Mouse (Mus musculus): Measurements from ENCODE around the gene Ube2o. TPM values are rescaled to one million over a fixed set of nuclear protein-coding genes. Genes with fewer than 3 reads are reported as not detected.
"Not testable (repeated sequence)": the region's sequence is repeated elsewhere in the genome, so short reads cannot be mapped to it uniquely, and the experiment has no call there.

Gene Ube2o
- polyA plus RNA-seq, 1 experiment from 2014 or later = 15.4 TPM

GRCm38 (mm10) chr11:116617641-116618040 is 36.4 kb upstream of the Ube2o start:
- H3K4me3 ChIP-seq (ENCODE audit: low read depth, low read length) = no peak overlapping the region
- no peaks in the 10 kb centered on the region for H3K9me3 ChIP-seq (ENCODE audit: control insufficient read depth, low read length)
- ATAC-seq (ENCODE audit: low read depth) (no peak), DNase-seq (ENCODE audit: low spot score) (peak; percentile 19)
- WGBS = 87% methylated on average over 7 of the region's 7 CpGs
- H3K27me3 ChIP-seq (replicated peaks; ENCODE audit: control insufficient read depth, insufficient read depth, low read length) = no peaks in the 10 kb centered on the region
- no peak overlapping the region for H3K27ac ChIP-seq (replicated peaks; ENCODE audit: low read depth, low read length)
- H3K36me3 ChIP-seq (ENCODE audit: control insufficient read depth, insufficient read depth, low read length) = no peaks in the 10 kb centered on the region
- no peak overlapping the region for H3K4me2 ChIP-seq (ENCODE audit: low read depth, low read length)
- no peak overlapping the region for H3K9ac ChIP-seq (ENCODE audit: low read depth, low read length)
- peaks cover 14% of the 10 kb centered on the region for H3K4me1 ChIP-seq (ENCODE audit: control insufficient read depth, insufficient read depth, low read length)

- Histone ChIP-seq H3K4me1 (ENCODE audit: control insufficient read depth, insufficient read depth, low read length) (peaks cover 11% of the 10 kb centered on the region), H3K9me3 (ENCODE audit: control insufficient read depth, low read length) (no peaks in the 10 kb centered on the region), H3K9ac (ENCODE audit: low read depth, low read length) (no peak overlapping the region), H3K4me2 (ENCODE audit: low read depth, low read length) (no peak overlapping the region), H3K36me3 (ENCODE audit: control insufficient read depth, insufficient read depth, low read length) (no peaks in the 10 kb centered on the region), H3K27me3 (replicated peaks; ENCODE audit: control insufficient read depth, insufficient read depth, low read length) (no peaks in the 10 kb centered on the region), H3K4me3 (ENCODE audit: low read depth, low read length) (no peak overlapping the region), H3K27ac (replicated peaks; ENCODE audit: low read depth, low read length) (peak overlapping the region; percentile 4; the same call in 1 of the 2 replicates)
- no peak for DNase-seq (ENCODE audit: low spot score)
- 68% methylated on average over 10 of the region's 10 CpGs for WGBS
- ATAC-seq (ENCODE audit: low read depth) = no peak
Measured at GRCm38 (mm10) chr11:116616438-116617118, 35.3 kb upstream of the Ube2o start.

- DNase-seq (ENCODE audit: low spot score) (peak; percentile 45), ATAC-seq (ENCODE audit: low read depth) (no peak)
- peak overlapping the region; percentile 4 for H3K27ac ChIP-seq (replicated peaks; ENCODE audit: low read depth, low read length)
- no peaks in the 10 kb centered on the region for H3K27me3 ChIP-seq (replicated peaks; ENCODE audit: control insufficient read depth, insufficient read depth, low read length)
- 58% methylated on average over 12 of the region's 15 CpGs for WGBS
- no peak overlapping the region for H3K9ac ChIP-seq (ENCODE audit: low read depth, low read length)
- no peak overlapping the region for H3K4me3 ChIP-seq (ENCODE audit: low read depth, low read length)
- H3K4me2 ChIP-seq (ENCODE audit: low read depth, low read length) = no peak overlapping the region
- peaks cover 4% of the 10 kb centered on the region; the same call in 1 of the 2 replicates for H3K4me1 ChIP-seq (ENCODE audit: control insufficient read depth, insufficient read depth, low read length)
- no peaks in the 10 kb centered on the region for H3K9me3 ChIP-seq (ENCODE audit: control insufficient read depth, low read length)
- no peaks in the 10 kb centered on the region for H3K36me3 ChIP-seq (ENCODE audit: control insufficient read depth, insufficient read depth, low read length)
Measured at GRCm38 (mm10) chr11:116615735-116616437, 34.6 kb upstream of the Ube2o start.

GRCm38 (mm10) chr11:116613234-116613633 is 32.0 kb upstream of the Ube2o start:
- ATAC-seq (ENCODE audit: low read depth) (no peak), DNase-seq (ENCODE audit: low spot score) (no peak)
- Histone ChIP-seq H3K36me3 (ENCODE audit: control insufficient read depth, insufficient read depth, low read length) (no peaks in the 10 kb centered on the region), H3K9ac (ENCODE audit: low read depth, low read length) (no peak overlapping the region), H3K4me3 (ENCODE audit: low read depth, low read length) (no peak overlapping the region), H3K9me3 (ENCODE audit: control insufficient read depth, low read length) (no peaks in the 10 kb centered on the region), H3K4me1 (ENCODE audit: control insufficient read depth, insufficient read depth, low read length) (no peaks in the 10 kb centered on the region), H3K27me3 (replicated peaks; ENCODE audit: control insufficient read depth, insufficient read depth, low read length) (no peaks in the 10 kb centered on the region), H3K4me2 (ENCODE audit: low read depth, low read length) (no peak overlapping the region), H3K27ac (replicated peaks; ENCODE audit: low read depth, low read length) (no peak overlapping the region)
- 88% methylated on average over 6 of the region's 6 CpGs for WGBS

GRCm38 (mm10) chr11:116612554-116612953 is 31.3 kb upstream of the Ube2o start:
- Histone ChIP-seq H3K9me3 (ENCODE audit: control insufficient read depth, low read length) (no peaks in the 10 kb centered on the region), H3K4me2 (ENCODE audit: low read depth, low read length) (no peak overlapping the region), H3K27ac (replicated peaks; ENCODE audit: low read depth, low read length) (no peak overlapping the region), H3K4me1 (ENCODE audit: control insufficient read depth, insufficient read depth, low read length) (no peaks in the 10 kb centered on the region), H3K4me3 (ENCODE audit: low read depth, low read length) (no peak overlapping the region), H3K36me3 (ENCODE audit: control insufficient read depth, insufficient read depth, low read length) (no peaks in the 10 kb centered on the region), H3K9ac (ENCODE audit: low read depth, low read length) (no peak overlapping the region), H3K27me3 (replicated peaks; ENCODE audit: control insufficient read depth, insufficient read depth, low read length) (no peaks in the 10 kb centered on the region)
- DNase-seq (ENCODE audit: low spot score) = no peak
- 91% methylated on average over 1 of the region's 1 CpGs for WGBS
- no peak for ATAC-seq (ENCODE audit: low read depth)

- no peak overlapping the region for H3K4me3 ChIP-seq (ENCODE audit: low read depth, low read length)
- H3K9ac ChIP-seq (ENCODE audit: low read depth, low read length) = no peak overlapping the region
- no peak for ATAC-seq (ENCODE audit: low read depth)
- no peaks in the 10 kb centered on the region for H3K4me1 ChIP-seq (ENCODE audit: control insufficient read depth, insufficient read depth, low read length)
- H3K27me3 ChIP-seq (replicated peaks; ENCODE audit: control insufficient read depth, insufficient read depth, low read length) = no peaks in the 10 kb centered on the region
- no peak overlapping the region for H3K4me2 ChIP-seq (ENCODE audit: low read depth, low read length)
- no peaks in the 10 kb centered on the region for H3K36me3 ChIP-seq (ENCODE audit: control insufficient read depth, insufficient read depth, low read length)
- no peak for DNase-seq (ENCODE audit: low spot score)
- no peaks in the 10 kb centered on the region for H3K9me3 ChIP-seq (ENCODE audit: control insufficient read depth, low read length)
- 85% methylated on average over 9 of the region's 9 CpGs for WGBS
- no peak overlapping the region for H3K27ac ChIP-seq (replicated peaks; ENCODE audit: low read depth, low read length)
Measured at GRCm38 (mm10) chr11:116611883-116612282, 30.6 kb upstream of the Ube2o start.

- not testable (repeated sequence) for DNase-seq (ENCODE audit: low spot score); H3K4me3 ChIP-seq (ENCODE audit: low read depth, low read length); H3K9ac ChIP-seq (ENCODE audit: low read depth, low read length); H3K27me3 ChIP-seq (replicated peaks; ENCODE audit: control insufficient read depth, insufficient read depth, low read length); H3K36me3 ChIP-seq (ENCODE audit: control insufficient read depth, insufficient read depth, low read length); H3K4me2 ChIP-seq (ENCODE audit: low read depth, low read length); H3K4me1 ChIP-seq (ENCODE audit: control insufficient read depth, insufficient read depth, low read length); H3K9me3 ChIP-seq (ENCODE audit: control insufficient read depth, low read length); H3K27ac ChIP-seq (replicated peaks; ENCODE audit: low read depth, low read length); ATAC-seq (ENCODE audit: low read depth)
- WGBS = 85% methylated on average over 9 of the region's 9 CpGs
Measured at GRCm38 (mm10) chr11:116611168-116611567, 29.9 kb upstream of the Ube2o start.

GRCm38 (mm10) chr11:116609965-116610630 is 28.9 kb upstream of the Ube2o start:
- 84% methylated on average over 12 of the region's 15 CpGs for WGBS
- H3K9me3 ChIP-seq (ENCODE audit: control insufficient read depth, low read length) = no peaks in the 10 kb centered on the region
- ATAC-seq (ENCODE audit: low read depth) = no peak
- DNase-seq (ENCODE audit: low spot score) = no peak
- no peaks in the 10 kb centered on the region for H3K27me3 ChIP-seq (replicated peaks; ENCODE audit: control insufficient read depth, insufficient read depth, low read length)
- no peak overlapping the region for H3K27ac ChIP-seq (replicated peaks; ENCODE audit: low read depth, low read length)
- no peak overlapping the region for H3K9ac ChIP-seq (ENCODE audit: low read depth, low read length)
- no peak overlapping the region for H3K4me2 ChIP-seq (ENCODE audit: low read depth, low read length)
- H3K36me3 ChIP-seq (ENCODE audit: control insufficient read depth, insufficient read depth, low read length) = no peaks in the 10 kb centered on the region
- no peaks in the 10 kb centered on the region for H3K4me1 ChIP-seq (ENCODE audit: control insufficient read depth, insufficient read depth, low read length)
- H3K4me3 ChIP-seq (ENCODE audit: low read depth, low read length) = no peak overlapping the region
